Mouse (Mus musculus) kidney, adult 8-10 months (tissue): ENCODE measurements around the gene Cpne5.

Experiments
- DNase-seq, 2 experiments: peaks; one replicate each; pipeline ENCODE4 v3.0.0; 2022

The Cpne5 gene

DNA sequence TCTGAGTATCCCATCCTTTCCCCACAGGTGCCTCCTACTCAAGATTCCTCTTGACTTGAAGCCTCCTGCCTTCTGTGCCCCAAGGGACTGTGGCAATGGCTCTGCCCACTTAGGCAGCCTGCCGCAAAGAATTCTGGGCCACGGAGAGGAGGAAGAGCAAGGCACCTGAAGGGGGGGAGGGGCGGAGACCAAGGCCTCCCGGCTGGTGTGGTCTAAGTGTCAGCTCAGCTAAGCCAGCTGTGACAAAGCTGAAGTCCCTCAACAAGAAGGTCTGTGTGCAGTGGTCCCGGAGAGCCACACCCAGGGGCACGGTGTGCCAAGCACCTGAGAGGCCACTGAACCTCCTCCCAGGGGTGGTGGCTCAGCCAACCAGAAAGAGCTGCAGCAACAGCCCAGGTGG is 70.6 kb downstream of the Cpne5 start:
- peak in 1 of 2 experiments; percentile 21 for DNase-seq

DNA sequence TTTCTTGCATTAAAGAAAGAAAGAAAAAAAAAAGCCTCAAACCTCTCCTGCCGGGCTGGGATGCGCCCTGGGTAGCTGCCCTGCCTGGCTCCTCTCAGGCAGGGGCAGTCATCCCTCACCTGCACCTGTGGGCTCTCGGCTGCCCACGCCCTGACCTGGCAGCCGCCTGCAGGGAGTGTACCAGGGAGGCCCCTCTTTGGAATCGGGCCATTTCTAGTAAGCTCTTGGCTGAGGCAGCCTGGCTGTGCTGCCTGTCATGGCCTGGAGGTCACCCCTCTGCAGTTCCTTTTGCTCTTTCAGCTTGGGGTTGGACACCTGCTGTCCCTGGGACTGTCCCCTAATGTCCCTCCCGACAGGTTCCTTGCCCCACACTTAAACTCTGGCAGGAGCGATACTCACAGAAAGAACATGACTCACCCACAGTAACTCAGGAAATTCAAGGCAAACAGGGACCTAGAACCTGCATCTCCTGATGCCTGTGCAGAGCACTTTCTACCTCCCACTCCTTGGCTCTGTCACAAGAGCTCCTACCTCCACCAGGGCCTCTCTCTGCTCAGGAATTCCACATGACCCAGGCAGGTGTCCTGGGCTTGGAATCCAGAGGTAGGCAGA is 71.9 kb downstream of the Cpne5 start:
- DNase-seq: peak; percentile 26 to 28

DNA sequence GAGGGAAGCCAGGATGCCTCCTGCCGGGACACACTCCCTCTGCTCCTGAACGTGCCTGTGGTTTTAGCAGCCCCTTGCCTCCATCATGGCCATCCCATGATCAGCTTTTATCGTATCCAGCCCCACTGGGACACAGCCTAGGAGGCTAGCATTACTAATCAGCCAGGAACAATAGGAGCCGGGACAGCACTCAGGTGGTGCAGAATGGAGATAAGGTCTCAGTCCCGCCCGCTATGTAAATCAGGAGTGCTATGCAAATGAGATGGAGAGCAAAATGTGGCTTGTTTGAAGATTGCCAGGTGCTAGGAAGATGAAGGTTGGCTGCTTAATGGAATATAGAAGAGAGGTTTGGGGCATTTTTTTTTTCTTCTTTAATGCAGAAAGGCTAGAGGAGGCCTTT is 72.5 kb downstream of the Cpne5 start:
- no peak for DNase-seq

DNA sequence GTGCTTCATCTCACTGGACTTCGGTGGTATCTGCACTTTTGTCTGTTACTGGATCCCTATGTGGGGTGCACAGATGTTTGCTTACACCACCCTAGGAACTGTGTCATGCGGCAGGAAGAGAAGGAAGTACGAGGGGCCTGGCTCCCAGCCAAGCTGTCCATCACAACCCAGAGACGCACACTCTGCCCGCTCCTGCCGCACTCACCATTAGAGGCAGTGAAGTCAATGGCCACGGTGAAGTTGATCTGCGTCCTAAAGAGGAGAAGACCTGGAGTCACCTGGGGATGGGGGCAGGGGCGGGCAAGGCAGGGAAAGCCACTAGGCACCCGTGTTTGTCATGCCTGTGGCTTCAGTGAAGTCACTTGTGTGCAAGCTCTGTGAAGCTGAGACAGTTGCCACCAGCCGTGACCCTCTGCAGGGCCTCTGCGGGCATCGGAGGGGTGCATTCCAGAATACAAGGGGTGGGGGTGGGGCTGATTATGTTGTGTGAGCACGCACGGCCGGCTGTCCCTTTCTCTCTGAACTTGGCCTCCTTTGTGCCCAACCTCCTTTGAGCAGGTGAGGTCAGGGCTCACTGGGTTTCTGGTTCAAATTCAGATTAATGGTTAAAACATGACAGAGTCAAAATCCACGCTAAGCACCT is 73.4 kb downstream of the Cpne5 start:
- DNase-seq: peak; percentile 57 to 66

DNA sequence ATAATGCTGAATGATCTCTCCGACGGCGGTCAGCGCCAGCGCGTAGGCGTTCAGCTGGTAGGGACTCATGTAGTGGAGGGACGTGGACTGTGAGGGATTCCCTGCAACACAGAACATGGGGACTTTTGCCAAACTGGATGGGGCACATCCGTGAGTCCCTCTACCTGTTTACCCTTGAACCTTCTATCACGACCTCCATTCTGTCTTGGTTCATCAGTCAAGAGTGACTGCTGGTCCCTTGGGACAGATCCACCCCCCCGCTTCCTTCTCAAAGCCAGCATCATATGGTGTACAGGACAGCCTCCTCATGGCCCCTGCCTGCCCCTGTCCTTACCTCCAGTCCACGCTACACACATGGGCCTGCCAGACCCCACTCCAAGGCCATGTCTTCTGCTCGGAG is 75.6 kb downstream of the Cpne5 start:
- DNase-seq: no peak

DNA sequence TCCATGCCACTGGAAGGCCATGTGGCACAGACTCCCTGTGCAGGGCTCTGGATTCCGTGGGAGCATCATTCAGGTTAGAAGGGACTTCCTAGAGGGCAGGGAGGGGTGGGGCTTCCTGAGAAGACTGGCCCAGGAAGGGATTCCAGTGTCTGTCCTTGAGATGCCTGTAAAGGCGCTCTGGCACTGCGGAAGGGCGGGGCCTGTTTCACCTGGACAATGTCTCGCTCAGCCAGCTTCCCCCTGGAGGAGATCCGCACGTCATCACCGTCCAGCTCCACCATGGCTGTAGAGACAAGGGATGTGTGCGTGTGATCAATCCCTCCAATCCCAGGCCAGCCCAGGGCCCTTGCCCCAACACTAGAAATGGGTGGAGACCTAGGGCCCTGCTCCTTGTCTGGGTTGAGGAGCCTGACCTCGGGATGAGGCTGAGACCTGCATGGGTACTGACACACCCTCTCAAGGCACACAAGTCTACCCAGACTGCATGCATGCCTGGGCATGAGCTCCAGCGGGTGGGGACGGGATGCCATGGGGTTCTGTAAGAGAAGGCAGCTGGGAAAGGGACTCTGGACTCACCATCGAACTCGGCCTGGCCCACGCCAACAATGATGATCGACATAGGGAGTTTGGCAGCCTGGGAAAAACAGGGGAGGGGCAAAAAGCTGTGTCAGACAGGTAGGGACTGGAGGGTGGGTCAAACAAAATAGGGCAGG is 78.1 kb downstream of the Cpne5 start:
- DNase-seq: peak in 1 of 2 experiments; percentile 31

DNA sequence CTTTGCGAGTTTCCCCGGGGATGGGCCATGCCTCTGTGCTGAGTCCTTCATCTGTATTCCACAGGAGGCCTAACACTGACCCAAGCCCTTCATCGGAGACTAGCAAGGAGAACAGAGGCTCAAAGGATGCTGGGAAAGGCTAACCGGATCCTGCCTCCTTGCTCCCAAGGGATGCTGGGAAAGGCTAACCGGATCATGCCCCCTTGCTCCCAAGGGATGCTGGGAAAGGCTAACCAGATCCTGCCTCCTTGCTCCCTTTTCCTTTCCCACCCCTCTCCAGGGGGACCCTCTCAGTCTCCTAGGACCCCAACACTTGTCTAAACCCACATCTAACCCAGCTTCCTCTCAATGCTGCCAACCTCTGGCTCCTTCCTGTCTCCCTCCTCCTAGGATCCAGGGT is 78.6 kb downstream of the Cpne5 start:
- no peak for DNase-seq

DNA sequence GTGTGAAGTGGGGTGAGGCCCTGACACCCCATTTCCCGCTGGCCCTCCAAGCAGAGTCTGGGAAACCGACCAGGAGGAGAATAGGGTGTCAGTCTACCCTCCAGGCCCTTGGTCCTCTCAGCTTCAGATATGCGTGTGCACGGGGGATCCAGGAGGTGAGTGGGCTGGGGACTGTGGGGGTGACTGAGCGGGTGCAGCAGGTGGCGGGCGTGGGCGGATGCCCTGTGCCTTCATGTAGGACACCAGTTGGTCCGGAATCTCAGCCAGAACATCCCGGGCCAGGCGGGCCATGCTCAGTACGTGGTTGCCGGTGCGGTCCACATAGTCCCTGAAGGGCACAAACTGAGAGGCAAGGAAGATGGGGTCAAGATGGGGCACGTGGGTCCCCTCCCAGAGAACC is 79.1 kb downstream of the Cpne5 start:
- DNase-seq: no peak

DNA sequence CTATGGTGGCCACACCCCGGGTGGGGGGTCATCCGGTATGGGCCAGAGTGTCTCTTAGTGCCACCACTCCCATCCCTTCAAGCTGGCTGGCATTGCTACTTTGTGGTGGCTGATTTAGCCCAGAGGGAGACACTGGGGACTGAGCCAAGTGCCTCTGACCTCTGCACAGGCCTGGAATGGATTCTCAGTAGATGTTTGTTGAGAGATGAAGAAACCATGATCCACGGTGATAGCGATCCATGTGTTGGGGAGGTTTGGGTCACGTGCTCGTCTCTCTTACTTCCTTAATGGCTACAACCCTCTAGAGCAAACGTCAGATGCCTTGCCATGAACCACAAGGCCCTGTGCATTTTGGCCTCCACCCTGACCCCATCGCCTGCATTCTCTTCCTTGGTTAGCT is 81.1 kb downstream of the Cpne5 start:
- no peak for DNase-seq

DNA sequence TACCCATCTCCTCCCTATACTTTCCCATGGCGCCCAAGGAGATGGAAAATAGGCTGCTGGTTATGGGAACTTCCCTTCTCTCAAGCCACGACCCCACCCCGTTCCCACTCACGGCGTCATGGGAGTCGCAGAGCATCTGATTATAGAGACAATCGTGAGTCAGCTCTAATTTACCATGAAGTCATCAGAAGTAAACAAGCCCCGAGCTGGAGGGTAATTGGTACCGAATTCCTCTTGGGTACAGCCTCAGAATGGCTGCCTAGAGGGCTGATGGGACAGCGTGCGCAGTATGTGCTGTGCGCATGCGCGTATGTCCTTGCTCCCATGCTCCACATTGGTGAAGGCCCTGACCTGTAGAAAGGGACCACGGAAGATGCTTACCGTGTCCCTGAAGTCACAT is 81.6 kb downstream of the Cpne5 start:
- DNase-seq: no peak

DNA sequence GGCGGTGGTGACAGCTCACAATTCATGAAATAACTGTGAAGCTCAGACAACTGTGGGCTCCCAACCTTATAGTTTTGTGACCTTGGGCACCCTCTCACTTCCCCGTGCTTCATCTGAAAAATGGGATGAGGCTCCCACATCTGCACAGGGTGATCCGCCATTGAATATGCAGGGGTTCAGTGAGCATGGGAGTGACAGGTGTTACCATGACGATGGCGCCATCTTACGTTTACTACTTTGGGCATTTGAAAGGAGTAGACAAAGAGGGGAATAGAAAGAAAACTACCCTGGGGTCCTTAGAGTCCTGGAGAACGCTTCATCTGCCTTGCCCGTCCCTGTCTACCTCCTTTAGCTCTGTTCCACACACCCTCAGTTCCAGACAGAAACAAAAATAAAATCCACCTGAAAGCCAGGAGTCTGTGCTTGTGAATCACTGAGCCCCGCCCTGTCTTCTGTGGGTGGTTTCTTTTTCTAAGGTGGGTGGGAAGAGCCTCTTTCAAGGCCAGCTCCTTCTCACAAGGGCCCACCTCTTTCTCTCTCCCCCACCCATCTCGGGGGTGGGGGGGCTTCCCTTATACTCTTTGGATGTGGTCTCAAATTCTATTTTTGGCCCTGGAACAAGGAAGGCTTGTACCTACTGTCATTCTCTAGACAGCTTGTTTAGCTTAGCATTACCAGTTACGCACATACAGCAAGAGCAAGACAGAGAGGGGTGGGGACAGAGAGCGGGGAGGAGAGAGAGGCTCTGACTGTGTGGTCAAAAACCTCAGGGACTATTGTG is 82.4 kb downstream of the Cpne5 start:
- no peak for DNase-seq

DNA sequence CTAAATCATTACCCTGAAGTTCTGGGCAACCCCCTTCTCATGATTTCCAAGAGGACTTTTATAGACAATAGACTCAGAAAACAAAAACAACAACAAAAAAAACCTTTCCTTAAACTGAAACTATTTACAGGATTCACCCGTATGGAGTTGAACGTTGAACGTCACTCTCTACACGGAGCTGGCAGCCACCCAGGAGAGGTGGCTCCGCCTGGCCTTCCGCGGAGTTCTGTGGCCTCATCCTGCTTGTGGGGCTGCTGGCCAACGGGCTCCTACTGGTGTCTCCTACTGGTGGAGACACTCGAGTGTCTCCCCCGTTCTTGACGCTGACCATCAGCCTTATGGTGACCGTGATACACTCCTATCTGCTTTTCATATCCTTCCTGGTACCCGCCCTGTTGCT is 83.7 kb downstream of the Cpne5 start:
- no peak for DNase-seq

DNA sequence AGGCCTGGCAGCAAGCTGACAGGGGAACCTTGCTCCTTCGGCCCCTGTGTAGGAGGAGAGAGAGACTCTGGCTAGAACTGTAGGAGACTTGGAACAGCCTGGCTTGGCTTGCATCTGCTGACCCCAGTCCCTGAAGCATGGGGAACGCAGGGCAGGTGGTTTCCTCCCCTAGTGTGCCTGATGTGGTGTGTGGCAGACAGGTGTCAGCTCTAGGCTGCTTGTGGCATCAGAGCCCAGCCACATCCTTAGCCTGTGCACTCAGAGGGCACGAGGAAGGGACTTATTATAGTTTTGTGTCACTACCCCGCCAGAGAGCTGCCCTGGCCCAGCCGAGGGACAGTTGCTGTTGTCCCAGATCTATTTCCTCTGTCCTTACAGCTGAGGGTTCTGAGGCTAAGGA is 85.4 kb downstream of the Cpne5 start:
- DNase-seq: no peak

DNA sequence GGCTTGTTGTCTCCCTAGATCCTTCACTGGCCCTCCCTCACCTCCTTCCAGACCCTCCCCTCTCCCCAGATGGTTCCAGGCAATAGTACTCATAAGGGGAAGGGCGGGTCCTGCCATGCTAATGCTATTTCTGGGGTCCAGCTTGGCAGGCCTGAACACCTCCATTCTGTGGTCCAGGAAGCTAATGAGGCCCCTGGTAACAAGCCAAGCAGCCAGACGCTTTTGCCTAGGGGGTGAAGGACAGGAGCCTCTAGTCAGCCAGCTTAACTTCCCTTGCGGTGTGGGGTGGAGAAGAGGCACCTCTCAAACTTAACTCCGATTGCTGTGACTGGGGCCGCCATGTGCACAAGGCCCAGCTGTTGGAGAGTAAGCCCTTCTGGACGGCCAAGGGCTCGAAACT is 88.2 kb downstream of the Cpne5 start:
- no peak for DNase-seq

DNA sequence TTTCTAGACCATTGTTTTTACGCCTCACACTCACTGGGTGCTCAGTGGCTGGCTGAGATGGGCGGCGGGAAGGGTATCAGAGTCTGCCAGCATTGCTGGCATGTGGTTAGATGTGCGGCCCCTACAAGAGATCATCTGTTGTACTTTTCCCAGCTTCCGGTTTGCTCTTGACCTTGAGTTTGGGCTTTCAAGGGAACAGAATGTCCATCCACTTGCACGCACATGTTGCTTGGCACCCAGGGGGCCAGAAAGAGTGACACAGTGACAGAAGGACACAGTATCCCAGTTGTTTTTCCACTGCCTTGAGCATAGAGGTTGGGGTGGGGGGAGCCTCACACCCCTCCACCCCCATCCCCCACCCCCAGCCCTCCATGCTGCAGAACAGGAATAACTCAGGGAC is 90.2 kb downstream of the Cpne5 start:
- DNase-seq: no peak

DNA sequence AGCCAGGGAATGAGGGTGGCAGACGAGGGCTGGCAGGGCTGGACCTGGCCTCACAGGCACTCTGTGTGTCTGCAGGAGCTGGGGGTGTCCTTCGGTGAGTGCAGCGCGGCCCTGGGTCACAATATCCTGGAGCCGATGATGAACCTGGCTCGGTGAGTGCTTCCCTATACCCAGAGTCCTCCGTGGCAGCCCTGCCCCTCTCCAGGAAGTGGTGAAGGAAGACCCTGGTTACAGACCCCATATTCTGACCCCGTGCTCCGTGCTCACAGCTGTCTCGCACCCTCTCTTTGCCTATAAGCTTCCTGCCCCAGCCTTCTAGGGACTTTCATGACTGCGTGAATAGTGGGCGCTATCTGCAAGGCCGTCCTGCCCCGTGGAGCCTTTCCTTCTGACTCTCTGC is 90.7 kb downstream of the Cpne5 start:
- no peak for DNase-seq

DNA sequence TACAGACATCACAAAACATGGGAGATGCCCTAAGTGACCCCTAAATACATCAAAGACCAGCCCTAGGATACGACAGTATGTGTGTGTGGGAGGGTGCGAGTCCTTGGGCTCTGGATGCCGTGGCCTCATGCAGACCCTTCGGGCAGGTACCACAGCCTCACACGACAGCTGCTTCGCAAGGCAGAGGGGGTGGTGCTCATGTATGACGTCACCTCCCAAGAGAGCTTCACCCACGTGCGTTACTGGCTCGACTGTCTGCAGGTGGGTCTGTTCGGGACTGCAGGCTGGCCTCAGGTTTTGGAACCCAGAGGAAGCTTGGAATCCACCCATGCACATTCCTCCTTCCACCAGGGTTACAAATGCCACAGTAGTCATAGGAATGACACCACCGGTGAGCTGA is 92.9 kb downstream of the Cpne5 start:
- DNase-seq: no peak

DNA sequence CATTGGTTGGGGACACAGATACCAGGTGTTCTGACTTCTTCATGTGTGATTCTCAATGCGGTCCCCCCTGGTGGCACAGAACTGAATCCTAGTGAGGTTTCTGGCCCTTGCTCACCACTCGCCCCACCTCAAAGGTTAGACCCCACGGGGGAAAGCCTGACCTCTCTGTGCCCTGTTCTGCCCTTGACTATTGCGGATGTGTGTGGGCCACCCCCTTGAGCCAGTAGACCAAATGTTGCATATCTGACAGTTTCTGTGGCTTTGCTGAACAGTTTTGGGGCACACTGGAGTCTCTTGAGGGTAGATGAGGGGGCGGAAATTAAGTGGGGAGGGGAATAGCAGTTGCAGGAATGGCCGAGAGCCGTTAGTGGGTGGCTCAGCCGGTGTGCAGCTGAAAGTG is 94.7 kb downstream of the Cpne5 start:
- no peak for DNase-seq

DNA sequence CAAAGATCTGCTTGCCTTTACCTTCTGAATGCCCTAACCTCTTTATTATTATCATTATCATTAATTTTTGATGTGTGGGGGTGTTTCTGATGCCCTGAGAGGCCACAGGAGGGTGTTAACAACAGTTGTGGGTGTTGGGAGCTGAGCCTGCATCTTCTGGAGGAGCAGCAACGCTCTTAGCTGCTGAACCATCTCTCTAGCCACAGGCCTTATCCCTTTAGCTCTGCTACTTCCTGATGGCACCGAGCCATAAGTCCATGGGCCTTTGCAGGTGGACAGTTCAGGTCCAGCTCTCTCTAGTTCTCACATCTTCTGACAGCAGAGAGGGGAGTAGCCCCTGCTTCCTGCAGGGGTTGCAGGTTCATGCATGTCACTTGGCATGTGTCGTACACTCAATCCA is 96.4 kb downstream of the Cpne5 start:
- DNase-seq: no peak

DNA sequence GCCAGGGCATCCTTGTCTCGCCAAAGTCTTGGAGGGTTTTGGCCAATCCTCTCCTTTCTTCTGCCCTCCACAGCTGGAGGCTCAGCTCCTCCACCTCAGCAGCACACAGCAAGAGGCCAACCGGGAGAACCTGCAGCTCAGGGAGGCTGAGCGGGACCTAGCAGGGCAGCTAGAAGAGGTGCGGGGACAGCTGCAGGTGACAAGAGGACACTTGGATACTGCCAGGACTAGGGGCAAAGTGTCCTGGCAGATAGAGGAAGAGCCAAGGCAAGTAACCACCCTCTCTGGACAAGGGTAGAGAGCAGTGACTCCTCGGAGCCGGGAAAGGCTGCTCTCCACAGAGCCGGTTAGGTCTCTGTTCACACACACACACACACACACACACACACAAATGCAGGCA is 100.1 kb downstream of the Cpne5 start:
- DNase-seq: no peak

DNA sequence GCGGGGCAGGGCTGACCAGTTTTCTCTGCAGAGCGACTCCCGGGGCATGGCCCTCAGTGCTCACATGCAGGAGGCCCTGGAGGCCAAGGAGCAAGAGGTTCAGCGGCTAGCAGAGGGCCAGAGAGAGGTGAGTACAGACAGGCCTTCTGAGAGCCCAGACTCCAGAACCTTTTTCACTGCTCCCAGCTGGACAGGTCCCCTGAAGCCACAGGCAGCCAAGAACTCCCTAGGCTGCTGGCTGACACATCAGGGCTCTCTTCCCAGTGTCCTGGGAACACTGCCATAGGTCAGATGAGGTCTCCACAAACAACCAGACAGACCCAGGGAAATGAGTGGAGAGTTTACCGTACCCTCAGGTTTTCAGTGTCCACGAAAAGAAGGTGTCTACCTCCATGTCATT is 101.7 kb downstream of the Cpne5 start:
- DNase-seq: peak; percentile 72 to 73

DNA sequence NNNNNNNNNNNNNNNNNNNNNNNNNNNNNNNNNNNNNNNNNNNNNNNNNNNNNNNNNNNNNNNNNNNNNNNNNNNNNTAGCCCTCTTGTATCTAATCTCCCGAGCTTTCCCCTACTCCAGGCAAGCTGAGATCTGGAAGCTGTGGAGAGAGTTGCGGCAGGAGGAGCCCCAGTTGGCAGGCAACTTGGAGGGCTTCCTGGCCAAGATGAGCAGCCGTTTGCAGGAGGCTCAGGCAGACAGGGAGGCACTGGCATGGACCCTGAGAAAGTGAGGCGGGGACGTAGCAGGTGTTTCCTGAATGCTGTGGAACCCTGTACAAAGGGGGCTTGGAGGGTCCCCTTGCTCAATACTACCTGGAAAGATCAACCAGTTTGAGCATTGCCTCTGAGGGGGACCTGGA is 102.9 kb downstream of the Cpne5 start:
- DNase-seq: no peak

DNA sequence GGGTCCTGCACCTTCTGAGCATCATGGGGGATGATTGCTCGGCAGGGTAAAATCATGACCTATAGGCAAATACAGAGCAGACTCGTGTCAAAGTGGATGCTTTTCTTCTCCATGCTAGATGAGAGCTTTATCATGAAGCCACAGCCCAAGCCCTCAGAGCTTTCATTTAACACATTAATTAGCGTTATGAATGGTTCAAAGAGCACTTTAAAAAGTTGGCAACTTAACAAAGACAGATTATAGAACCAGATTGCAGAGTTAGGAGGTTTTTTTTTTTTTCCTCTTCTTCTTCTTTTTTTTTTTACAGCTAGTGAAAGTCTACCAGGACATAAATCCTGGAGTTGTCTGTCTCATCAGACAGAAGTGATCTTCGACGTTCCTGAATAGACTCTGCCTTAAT is 108.6 kb downstream of the Cpne5 start:
- DNase-seq: no peak

DNA sequence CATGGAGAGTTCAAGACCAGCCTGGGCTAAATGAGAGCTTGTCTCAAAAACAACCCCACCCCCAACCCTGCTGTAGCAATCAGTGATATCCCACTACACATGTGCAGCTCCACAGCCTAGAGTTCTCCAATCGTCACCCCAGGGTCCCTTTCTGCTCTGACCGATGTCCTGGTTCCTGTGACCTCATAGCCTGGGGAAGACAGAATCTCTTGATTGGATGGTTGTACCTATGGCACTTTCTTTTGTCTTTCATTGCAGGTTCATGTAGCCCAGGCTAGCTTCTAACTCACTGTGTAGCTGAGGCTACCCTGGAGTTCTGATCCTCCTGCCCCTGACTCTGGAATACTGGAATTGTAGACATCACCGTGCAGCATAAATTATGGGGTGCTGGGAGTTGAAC is 111.4 kb downstream of the Cpne5 start:
- DNase-seq: no peak
